Mouse (Mus musculus) WW6 (cell line): Measurements from ENCODE around the gene Cdkn1c.

Source experiments
- DNase-seq: peaks from one replicate; pipeline ENCODE4 v3.0.0-alpha.2; 2013; ENCODE audit warnings: low read depth, low spot score

The Cdkn1c gene

DNA sequence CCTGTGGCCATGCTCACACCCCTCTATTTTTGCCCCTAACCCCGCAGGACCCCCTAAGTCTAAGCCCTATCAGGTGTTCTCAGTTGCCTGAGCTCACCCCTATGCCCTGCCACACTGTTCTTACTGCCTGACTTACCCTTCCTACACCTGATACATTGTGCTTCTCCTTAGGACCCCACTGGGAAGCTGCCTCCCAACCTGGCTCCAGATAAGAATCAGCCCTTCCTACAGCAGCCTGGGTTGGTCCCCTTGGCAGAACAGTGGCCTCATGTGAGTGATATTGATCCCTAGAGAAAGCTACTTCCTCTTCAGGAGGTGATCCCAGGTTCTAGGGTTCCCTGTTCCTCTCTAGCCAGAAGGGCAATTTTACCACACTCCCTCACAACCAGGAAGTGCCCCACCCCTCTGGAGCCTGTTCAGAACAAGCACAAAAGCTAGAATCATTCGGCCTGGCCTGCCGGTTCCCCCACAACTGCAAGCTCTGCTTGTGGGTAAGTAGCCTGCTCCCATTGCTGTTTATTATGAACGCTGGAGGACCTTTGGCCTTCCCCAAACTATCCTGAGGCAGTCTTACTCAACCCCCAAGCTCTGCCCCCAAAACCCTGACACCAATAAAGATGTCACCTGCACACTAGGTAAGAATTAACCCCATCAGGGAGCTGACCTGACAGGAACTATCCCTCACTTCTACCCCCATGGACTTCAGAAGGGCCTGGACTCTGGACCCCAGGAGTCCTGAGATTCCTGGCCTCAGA lies 12.7 kb upstream of the Cdkn1c start, which contains the start of gene Slc22a18:
Gene Slc22a18, plus strand, starts transcription at position 390 of the 755 bp plus-strand sequence.
- no peak for DNase-seq

GRCm38 (mm10) chr7:143469946-143470345 lies 9.1 kb upstream of the Cdkn1c start:
- no peak for DNase-seq

DNA sequence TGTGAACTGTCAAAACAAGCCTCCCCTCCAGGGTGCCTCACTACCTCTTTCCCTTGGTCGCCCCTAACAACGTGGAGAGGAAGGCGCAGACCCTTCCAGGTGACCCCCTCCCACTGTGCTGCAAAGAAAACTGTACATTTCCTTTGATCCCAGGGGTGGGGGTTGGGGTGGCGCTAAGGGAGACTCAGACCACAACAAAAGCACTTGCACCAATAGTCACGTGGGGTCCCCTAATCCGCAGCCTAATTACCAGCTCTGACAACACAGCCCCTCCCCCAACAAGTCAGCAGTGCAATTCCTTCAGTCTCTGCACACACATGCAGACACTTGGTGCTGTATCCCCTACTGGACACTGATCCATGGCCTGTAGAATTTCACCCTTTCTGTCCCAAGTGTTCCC lies 6.9 kb upstream of the Cdkn1c start:
- no peak for DNase-seq

DNA sequence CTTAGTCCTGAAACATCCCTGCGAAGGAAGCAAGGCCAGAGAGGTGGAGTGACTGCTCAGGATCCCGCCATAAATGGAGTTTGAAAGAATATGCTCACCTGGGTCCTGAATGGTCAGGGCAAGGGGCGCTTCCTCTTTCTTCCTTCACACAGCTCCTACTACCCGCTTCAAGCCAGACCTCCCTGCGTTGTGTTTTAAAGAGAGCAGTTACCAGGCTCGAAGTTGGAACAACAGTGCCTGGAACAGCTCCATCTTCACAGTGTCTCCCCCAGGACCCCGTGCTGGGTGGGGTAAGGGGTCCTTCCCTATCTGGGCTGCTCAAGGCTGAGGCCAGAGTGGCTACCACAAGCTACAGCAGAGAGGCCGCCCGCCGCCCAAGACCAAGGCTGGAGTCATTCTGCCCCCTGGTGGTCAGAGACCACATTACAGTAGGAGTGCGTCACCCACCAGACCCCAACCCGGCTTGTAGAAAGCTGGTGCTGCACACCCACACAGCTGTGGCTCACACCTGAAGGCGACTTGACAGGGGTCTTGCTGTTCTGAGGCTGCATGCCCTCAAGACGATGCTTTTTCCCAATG lies 5.3 kb upstream of the Cdkn1c start:
- DNase-seq: no peak

DNA sequence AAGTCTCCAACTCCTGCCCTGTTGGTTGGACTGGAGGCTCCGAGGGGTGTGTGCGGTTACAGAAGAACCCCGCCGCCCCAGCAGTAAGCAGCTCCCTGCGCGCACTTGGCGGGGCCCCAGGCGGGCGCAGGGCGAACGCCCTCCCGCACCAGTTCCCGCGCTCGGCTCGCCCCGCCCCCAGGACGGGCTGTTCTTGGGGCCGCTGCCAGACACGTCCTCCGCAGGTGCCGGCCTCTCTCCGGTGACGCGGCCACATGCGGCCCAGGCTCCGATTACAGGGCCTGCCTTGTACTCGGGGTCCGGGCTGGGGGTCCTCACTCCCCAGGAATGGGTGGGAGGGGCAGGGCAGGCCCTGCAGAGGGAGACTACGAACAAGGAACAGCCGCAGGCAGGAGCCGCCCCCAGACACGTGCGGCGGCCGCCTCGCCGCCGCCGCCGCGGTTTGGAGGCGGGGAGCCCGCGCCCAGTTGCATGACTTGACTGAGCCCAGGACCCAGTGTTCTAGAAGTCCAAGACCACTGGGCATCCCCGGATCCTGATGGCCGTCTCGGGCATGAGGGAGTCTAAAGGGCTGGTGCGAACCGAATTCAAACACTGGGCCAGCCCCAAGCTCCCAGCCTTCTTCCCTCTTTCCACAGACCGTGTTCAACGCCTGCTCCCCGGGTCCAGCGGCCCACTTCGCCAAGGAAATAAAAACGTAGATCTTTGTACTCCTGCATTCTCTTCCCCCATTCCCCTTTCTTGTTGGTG lies 4.1 kb upstream of the Cdkn1c start:
- no peak for DNase-seq

- DNase-seq: no peak
These were observed 3.1 kb upstream of the Cdkn1c start for GRCm38 (mm10) chr7:143463865-143464415.

DNA sequence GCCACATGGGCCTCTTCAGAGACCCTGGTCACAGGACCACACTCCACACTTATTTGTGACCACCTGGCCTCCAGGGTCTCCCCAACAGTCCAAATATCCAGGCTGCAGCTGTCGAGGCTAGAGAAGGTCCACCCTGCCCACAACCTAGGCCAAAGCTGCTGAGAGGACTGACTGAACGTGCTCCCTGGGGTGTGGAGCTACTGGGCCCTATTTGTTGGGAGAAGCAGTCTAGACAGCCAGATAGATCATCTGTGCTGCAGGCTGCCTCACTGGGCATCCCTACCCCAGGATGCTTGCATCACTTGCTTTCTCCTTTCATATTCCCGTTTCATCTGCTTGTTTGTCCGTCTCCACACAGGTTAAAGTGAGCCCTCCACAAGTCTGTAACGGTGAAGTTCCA lies 1.7 kb upstream of the Cdkn1c start:
- no peak for DNase-seq

GRCm38 (mm10) chr7:143461920-143462319 lies 1.1 kb upstream of the Cdkn1c start:
- no peak for DNase-seq

DNA sequence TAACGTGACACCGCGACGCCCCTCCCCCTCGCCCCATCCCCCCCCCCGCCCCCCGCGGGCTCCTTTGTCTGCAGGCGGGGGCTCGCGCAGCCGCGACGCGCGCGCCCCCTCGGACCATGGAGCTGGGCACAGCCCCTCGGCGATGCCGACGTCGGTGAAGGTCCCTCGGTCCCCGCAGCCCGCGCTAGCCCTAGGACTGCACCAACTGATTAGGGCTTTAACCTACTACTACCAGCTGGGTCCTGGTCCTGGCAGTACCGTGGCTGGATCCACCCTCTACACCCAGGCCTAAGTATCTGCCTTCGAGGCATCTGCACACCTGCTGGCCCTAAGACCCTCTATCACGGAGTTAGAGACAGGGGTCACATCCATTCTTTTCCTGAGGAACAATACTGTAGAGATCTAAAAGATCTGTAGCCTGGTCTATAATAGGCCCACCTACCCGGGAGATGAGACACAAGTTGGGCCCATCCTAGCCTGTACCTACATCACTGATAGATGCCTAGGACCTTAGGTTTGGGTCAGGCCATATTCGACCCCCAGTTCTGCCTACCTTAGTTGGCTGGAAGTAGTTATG lies 532 bp upstream of the Cdkn1c start:
- DNase-seq: no peak

GRCm38 (mm10) chr7:143460217-143460834 lies 524 bp downstream of the Cdkn1c start:
- DNase-seq: no peak

DNA sequence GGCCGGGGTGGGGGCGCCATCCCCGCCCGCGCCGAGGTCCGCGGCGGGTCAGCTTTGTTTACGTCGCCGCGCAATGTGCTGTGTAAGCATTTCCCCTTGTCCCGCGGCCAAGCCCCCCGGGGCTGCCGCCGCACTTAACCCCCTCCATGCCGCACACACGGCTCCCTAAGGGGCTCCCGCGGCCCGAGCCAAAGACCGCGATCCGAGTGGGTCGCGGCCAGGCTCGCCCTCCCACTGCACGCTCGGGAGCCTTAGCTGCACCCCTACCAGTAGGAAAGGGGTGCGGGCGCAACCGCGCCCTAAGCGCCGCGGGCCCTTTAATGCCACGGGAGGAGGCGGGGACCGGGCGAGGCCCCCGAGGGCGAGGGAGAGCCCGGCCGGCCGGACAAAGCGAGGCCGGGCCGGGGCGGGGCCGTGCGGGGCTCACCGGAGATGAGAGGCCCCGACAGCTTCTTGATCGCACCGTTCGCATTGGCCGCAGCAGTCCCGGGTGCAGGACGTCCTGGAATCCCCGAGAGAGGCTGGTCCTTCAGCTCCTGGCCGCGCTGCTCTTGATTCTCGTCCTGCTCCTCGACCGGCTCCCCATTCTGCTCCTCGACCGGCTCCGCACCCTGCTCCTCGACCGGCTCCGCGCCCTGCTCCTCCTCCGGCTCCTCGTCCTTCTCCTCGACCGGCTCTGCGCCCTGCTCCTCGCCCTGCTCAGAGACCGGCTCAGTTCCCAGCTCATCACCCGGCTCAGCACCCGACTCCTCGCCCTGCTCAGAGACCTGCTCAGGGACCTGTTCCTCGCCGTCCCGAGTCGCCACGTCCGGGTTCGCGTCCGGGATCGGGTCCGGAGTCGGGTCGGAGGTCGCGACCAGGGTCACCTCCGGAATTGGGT lies 1.3 kb downstream of the Cdkn1c start:
- DNase-seq: no peak

GRCm38 (mm10) chr7:143458963-143459331 lies 1.9 kb downstream of the Cdkn1c start:
- no peak for DNase-seq

DNA sequence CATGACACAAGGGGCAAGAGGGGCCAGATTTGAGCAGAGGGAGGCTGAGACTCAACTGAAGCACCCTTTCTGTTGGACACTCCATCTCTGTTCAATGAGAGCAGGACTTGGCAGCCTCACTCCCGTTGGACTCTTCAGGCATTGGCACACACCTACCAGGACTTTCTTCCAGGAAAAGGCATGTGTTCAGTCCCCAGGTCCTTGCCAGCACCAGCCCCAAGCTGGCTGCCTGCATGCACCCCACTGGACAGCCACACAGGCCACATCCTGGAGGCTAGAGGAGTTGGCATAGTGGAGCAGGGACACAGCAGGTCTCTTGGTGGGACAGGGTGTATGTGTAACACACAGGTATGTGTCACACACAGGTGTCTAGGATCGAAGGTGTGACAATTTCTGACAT lies 13.7 kb downstream of the Cdkn1c start:
- no peak for DNase-seq

GRCm38 (mm10) chr7:143445651-143446460 lies 15.0 kb downstream of the Cdkn1c start:
- no peak for DNase-seq

GRCm38 (mm10) chr7:143444955-143445648 lies 15.7 kb downstream of the Cdkn1c start:
- no peak for DNase-seq

DNA sequence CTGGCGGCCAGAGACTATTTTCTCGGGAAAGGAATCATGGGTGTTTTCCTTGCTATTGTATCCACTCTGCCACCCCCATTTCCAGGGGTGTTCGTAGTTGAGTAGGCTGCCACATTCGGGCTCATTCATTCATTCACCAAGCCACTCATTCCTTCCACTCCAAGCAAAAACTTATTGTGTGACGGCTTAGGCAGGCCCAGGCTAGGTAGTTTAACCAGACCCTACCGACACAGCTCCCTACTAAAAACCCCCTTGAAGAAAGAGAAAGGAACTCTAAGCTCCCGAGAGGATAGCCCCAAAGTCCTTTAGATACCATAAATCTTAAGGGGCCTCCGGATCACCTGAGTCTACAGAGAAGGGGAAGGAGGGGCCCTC lies 16.3 kb downstream of the Cdkn1c start:
- DNase-seq: no peak

GRCm38 (mm10) chr7:143438965-143439364 lies 21.9 kb downstream of the Cdkn1c start:
- DNase-seq: no peak

GRCm38 (mm10) chr7:143437894-143438581 lies 22.8 kb downstream of the Cdkn1c start:
- DNase-seq: no peak
